Mouse (Mus musculus) heart, adult 2 months (tissue): ENCODE data around the gene Cacna1s. TPM values are rescaled to one million over a fixed set of nuclear protein-coding genes. Genes with fewer than 3 reads are reported as not detected.

Source experiments
- DNase-seq, 2 experiments: peaks; one replicate each; pipeline ENCODE4 v3.0.0; 2021
- H3K27ac ChIP-seq: fragments of 200-600 bp; 2 replicates; pipeline ENCODE4 v1.8.1; 2022
- H3K27me3 ChIP-seq: fragments of 200-500 bp; 2 replicates; pipeline ENCODE4 v1.6.1; 2012; ENCODE audit warnings: mild to moderate bottlenecking, low read length, inconsistent platforms, mixed read lengths; ENCODE audit not compliant: control insufficient read depth, insufficient read depth
- H3K36me3 ChIP-seq: fragments of 200-500 bp; 2 replicates; pipeline ENCODE4 v1.6.1; 2012; ENCODE audit warnings: low read length, inconsistent platforms; ENCODE audit not compliant: control insufficient read depth, insufficient read depth
- H3K4me1 ChIP-seq: fragments of 200-500 bp; 2 replicates; pipeline ENCODE4 v1.6.1; 2011; ENCODE audit warnings: low read length; ENCODE audit not compliant: control insufficient read depth, insufficient read depth
- H3K4me3 ChIP-seq: fragments of 200-600 bp; 2 replicates; pipeline ENCODE4 v1.8.1; 2022
- H3K79me2 ChIP-seq: fragments of 200-500 bp; replicated peaks from 2 replicates; pipeline ENCODE4 v1.6.1; 2012; ENCODE audit warnings: mild to moderate bottlenecking, inconsistent platforms, low read length, moderate library complexity, mixed read lengths; ENCODE audit not compliant: control insufficient read depth, insufficient read depth
- H3K9ac ChIP-seq: fragments of 200-500 bp; 2 replicates; pipeline ENCODE4 v1.6.1; 2012; ENCODE audit warnings: low read depth, mild to moderate bottlenecking, control low read depth, inconsistent platforms, low read length, mixed read lengths
- CTCF ChIP-seq: fragments of 200-600 bp; IDR thresholded peaks from 2 replicates; pipeline ENCODE4 v1.8.1; 2022; ENCODE audit warnings: antibody characterized with exemption, mild to moderate bottlenecking, moderate library complexity
- EP300 ChIP-seq: fragments of 200-500 bp; IDR thresholded peaks from 2 replicates; pipeline ENCODE4 v1.6.1; 2011; ENCODE audit warnings: low read depth, low read length, control low read depth; ENCODE audit not compliant: insufficient read depth
- POLR2A ChIP-seq: fragments of 200-500 bp; IDR thresholded peaks from 2 replicates; pipeline ENCODE4 v1.6.1; 2011; ENCODE audit warnings: mild to moderate bottlenecking, low read depth, low read length, control low read depth; ENCODE audit not compliant: insufficient read depth
- WGBS: fragments of 180-500 bp; shearing (Covaris S2); methylation state at CpG from one replicate; pipeline ENCODE4 v1.1.7; 2018; 5-methylcytosine and 5-hydroxymethylcytosine counted together
- intact Hi-C: fragments of 180-260 bp; cut with DNase I; formaldehyde crosslinking; loops from one replicate; pipeline ENCODE4 v1.15.1; 2025
- polyA plus RNA-seq: library from polyadenylated mRNA; depleted of rRNA; stranded (reverse); fragments of >200 nt; gene quantifications from 2 replicates; pipeline ENCODE4 v1.2.3, GENCODE M21; 2012
- total RNA-seq, 2 experiments: library from RNA; stranded (reverse); gene quantifications; 2 replicates each; pipeline ENCODE4 v1.2.3; 2021

Gene Cacna1s
- total and polyA plus RNA-seq, 3 experiments, result 8.0 to 11.4 (median 9.1) TPM

- no peak overlapping the region for H3K4me3 ChIP-seq
- intact Hi-C loops, result no loop called here
- H3K79me2 ChIP-seq, result no peaks in the 10 kb centered on the region
- no peak for TF ChIP-seq CTCF
- no peak for TF ChIP-seq EP300
- TF ChIP-seq POLR2A, result no peak
- H3K9ac ChIP-seq, result no peak overlapping the region
- WGBS, result 32% methylated on average over 4 of the region's 4 CpGs
- H3K4me1 ChIP-seq, result no peaks in the 10 kb centered on the region
- H3K36me3 ChIP-seq, result no peaks in the 10 kb centered on the region
- no peaks in the 10 kb centered on the region for H3K27me3 ChIP-seq
- no peak for DNase-seq
- H3K27ac ChIP-seq, result no peak overlapping the region
Observed at GRCm38 (mm10) chr1:136013513-136013912, 39.0 kb upstream of the Cacna1s start.

GRCm38 (mm10) chr1:136014796-136015502, 37.6 kb upstream of the Cacna1s start:
- no peak overlapping the region for H3K9ac ChIP-seq
- H3K4me1 ChIP-seq, result no peaks in the 10 kb centered on the region
- no peak overlapping the region for H3K4me3 ChIP-seq
- WGBS, result 49% methylated on average over 2 of the region's 2 CpGs
- no peaks in the 10 kb centered on the region for H3K27me3 ChIP-seq
- H3K79me2 ChIP-seq, result no peaks in the 10 kb centered on the region
- no peak for DNase-seq
- H3K27ac ChIP-seq, result no peak overlapping the region
- intact Hi-C loops, result no loop called here
- H3K36me3 ChIP-seq, result no peaks in the 10 kb centered on the region
- TF ChIP-seq POLR2A (no peak), CTCF (no peak), EP300 (no peak)

- Histone ChIP-seq H3K36me3 (no peaks in the 10 kb centered on the region), H3K4me3 (peak overlapping the region; percentile 93), H3K79me2 (no peaks in the 10 kb centered on the region), H3K27me3 (no peaks in the 10 kb centered on the region), H3K27ac (peak overlapping the region; percentile 63), H3K9ac (no peak overlapping the region), H3K4me1 (no peaks in the 10 kb centered on the region)
- 81% methylated on average over 2 of the region's 2 CpGs for WGBS
- DNase-seq, result no peak
- no peak for TF ChIP-seq POLR2A
- no peak for TF ChIP-seq EP300
- no peak for TF ChIP-seq CTCF
- intact Hi-C loops, result no loop called here
Observed at GRCm38 (mm10) chr1:136017307-136017706, 35.2 kb upstream of the Cacna1s start.

GRCm38 (mm10) chr1:136017907-136018313, 34.6 kb upstream of the Cacna1s start:
- intact Hi-C loops, result no loop called here
- DNase-seq, result peak; percentile 92 to 93
- TF ChIP-seq CTCF (no peak), EP300 (no peak), POLR2A (no peak; the same call in 1 of the 2 replicates)
- no peaks in the 10 kb centered on the region for H3K4me1 ChIP-seq
- no peaks in the 10 kb centered on the region for H3K36me3 ChIP-seq
- peak overlapping the region; percentile 93 for H3K4me3 ChIP-seq
- 0% methylated on average over 22 of the region's 22 CpGs for WGBS
- peak overlapping the region; percentile 83 for H3K9ac ChIP-seq
- H3K79me2 ChIP-seq, result no peaks in the 10 kb centered on the region
- peak overlapping the region; percentile 63 for H3K27ac ChIP-seq
- no peaks in the 10 kb centered on the region for H3K27me3 ChIP-seq

- TF ChIP-seq EP300, result no peak
- TF ChIP-seq POLR2A, result no peak
- TF ChIP-seq CTCF, result no peak
- H3K4me1 ChIP-seq, result no peaks in the 10 kb centered on the region
- peak overlapping the region; percentile 63 for H3K27ac ChIP-seq
- DNase-seq, result peak in 1 of 2 experiments; percentile 26
- H3K9ac ChIP-seq, result peak overlapping the region; percentile 83
- no peaks in the 10 kb centered on the region for H3K27me3 ChIP-seq
- no peaks in the 10 kb centered on the region for H3K79me2 ChIP-seq
- peak overlapping the region; percentile 93 for H3K4me3 ChIP-seq
- 11% methylated on average over 24 of the region's 24 CpGs for WGBS
- H3K36me3 ChIP-seq, result no peaks in the 10 kb centered on the region
- intact Hi-C loops, result no loop called here
Observed at GRCm38 (mm10) chr1:136018390-136019189, 34.0 kb upstream of the Cacna1s start.

GRCm38 (mm10) chr1:136030201-136030600, 22.3 kb upstream of the Cacna1s start:
- WGBS, result 89% methylated on average over 7 of the region's 7 CpGs
- TF ChIP-seq CTCF, result no peak
- no peak for TF ChIP-seq EP300
- TF ChIP-seq POLR2A, result no peak
- intact Hi-C loops, result no loop called here
- H3K4me3 ChIP-seq, result no peak overlapping the region
- DNase-seq, result no peak
- H3K27ac ChIP-seq, result no peak overlapping the region
- H3K4me1 ChIP-seq, result no peaks in the 10 kb centered on the region
- H3K79me2 ChIP-seq, result no peaks in the 10 kb centered on the region
- no peak overlapping the region for H3K9ac ChIP-seq
- H3K27me3 ChIP-seq, result no peaks in the 10 kb centered on the region
- no peaks in the 10 kb centered on the region for H3K36me3 ChIP-seq
